Mouse (Mus musculus): ENCODE measurements around the gene Nol6. TPM values are rescaled to one million over a fixed set of nuclear protein-coding genes. Genes with fewer than 3 reads are reported as not detected.

Nol6 gene
- polyA plus RNA-seq, 1 experiment from 2014 or later: 4.7 TPM

DNA sequence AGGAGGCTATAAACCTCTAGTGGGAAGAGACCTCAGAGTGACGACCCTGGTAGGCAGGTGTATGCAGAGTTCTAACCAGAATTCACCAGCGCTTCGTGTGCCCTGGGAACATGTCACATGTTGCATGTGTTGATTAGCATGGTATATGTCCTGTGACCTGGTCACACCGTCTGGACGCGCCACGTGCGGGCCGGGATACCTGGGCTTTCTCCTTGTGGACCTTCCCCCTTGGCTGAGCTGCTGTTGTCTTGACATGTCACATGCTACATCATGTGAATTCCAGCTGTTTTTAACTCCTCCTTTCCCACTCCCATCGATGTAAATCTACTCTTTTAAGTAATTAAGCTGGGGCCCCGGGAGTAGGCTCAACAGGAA lies 25.7 kb downstream of the Nol6 start:
- peaks cover 20% of the 10 kb centered on the region for H3K27me3 ChIP-seq (ENCODE audit: insufficient read depth, low read length)
- H3K36me3 ChIP-seq (replicated peaks; ENCODE audit: insufficient read depth, low read length): no peaks in the 10 kb centered on the region
- TF ChIP-seq EP300 (IDR thresholded peaks at IDR 0.05; ENCODE audit: low read depth) (no peak), CTCF (IDR thresholded peaks at IDR 0.05; ENCODE audit: low read depth) (no peak)
- ATAC-seq: peak; percentile 4; the same call in 1 of the 2 replicates
- H3K4me1 ChIP-seq (ENCODE audit: insufficient read depth): peaks cover 32% of the 10 kb centered on the region
- H3K27ac ChIP-seq (ENCODE audit: low read depth): no peak overlapping the region
- no peaks in the 10 kb centered on the region for H3K9me3 ChIP-seq (ENCODE audit: low read length)
- no peak for DNase-seq
- peak overlapping the region; percentile 48 for H3K4me3 ChIP-seq (ENCODE audit: low read depth, low read length)
- 17% methylated on average over 11 of the region's 11 CpGs for WGBS (ENCODE audit: insufficient replicate concordance)
- H3K9ac ChIP-seq (replicated peaks): no peak overlapping the region
- H3K4me2 ChIP-seq (ENCODE audit: low read depth, low read length): peak overlapping the region; percentile 86

DNA sequence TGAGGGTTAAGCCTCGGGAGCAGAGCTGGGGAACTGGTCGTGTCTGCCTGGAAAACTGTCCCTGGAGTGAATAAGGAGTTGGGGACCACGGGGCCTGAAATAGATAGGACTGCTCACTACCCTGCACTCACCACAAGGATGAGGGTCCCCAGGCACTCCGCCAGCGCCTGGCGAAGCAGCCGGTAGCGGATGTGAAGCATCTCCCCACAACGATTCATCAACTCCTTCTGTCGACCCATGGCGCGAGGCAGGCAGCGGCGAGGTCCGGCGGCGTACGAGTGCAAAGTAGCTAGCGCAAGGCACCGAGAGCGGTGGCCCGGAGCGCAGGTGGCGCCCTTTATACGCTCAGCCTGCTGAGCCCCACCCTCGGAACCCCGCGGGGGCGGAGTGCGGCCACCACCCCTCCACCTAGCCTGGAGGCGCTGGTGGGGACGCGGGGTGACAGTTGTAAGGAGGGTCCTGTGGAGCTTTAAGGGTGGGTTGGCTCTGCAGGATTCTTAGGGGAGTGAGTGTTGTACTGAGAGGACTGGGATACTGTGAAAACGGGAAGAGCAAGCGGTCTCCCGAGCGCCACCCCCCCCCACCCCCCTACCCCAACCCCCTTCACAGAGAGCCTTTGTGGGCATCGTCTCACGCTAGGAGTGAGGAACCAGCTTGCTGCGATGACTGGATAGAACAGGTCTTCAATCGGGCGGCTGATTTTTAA lies 26.2 kb downstream of the Nol6 start, which contains the start of gene Aqp3:
Gene Aqp3, minus strand, starts transcription at position 313 of the 706 bp plus-strand sequence.
- Histone ChIP-seq H3K27ac (ENCODE audit: low read depth) (0 out of 2 replicates have a peak within 1 kb of the TSS, but pooled peaks have one; percentile 1), H3K27me3 (ENCODE audit: insufficient read depth, low read length) (peaks cover 20% of the 10 kb centered on the region), H3K4me2 (ENCODE audit: low read depth, low read length) (peak within 1 kb of the TSS; percentile 86), H3K36me3 (replicated peaks; ENCODE audit: insufficient read depth, low read length) (no peaks in the 10 kb centered on the region), H3K4me1 (ENCODE audit: insufficient read depth) (peaks cover 32% of the 10 kb centered on the region), H3K9ac (replicated peaks) (peak within 1 kb of the TSS; percentile 59), H3K9me3 (ENCODE audit: low read length) (no peaks in the 10 kb centered on the region), H3K4me3 (ENCODE audit: low read depth, low read length) (peak within 1 kb of the TSS; percentile 48)
- peak; percentile 39 for TF ChIP-seq CTCF (IDR thresholded peaks at IDR 0.05; ENCODE audit: low read depth)
- no peak for TF ChIP-seq EP300 (IDR thresholded peaks at IDR 0.05; ENCODE audit: low read depth)
- under 1% methylated on average over 42 of the region's 42 CpGs for WGBS (ENCODE audit: insufficient replicate concordance)
- DNase-seq: peak; percentile 76
- ATAC-seq: peak; percentile 64

DNA sequence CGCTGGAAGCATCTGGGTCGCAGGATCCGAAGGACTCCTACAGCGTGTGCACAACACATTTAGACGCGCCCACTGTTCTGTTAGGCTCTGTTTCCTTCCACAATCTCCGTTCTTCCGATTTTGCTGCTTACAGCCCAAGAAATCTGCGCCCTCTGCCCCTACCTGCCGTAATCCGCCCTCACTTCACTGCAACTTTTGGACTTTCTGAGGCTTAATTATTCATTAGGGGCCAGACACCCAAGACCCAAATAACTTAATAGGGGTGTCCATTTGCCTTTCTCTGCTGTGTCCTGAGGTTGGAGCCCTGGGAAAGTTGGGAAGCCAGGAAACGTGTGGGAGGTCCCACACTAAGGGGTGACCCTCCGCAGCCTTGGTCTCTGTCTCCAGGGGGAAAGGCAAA lies 26.9 kb downstream of the Nol6 start:
- Histone ChIP-seq H3K27ac (ENCODE audit: low read depth) (no peak overlapping the region), H3K9me3 (ENCODE audit: low read length) (no peaks in the 10 kb centered on the region), H3K27me3 (ENCODE audit: insufficient read depth, low read length) (peaks cover 20% of the 10 kb centered on the region), H3K4me1 (ENCODE audit: insufficient read depth) (peaks cover 32% of the 10 kb centered on the region), H3K36me3 (replicated peaks; ENCODE audit: insufficient read depth, low read length) (no peaks in the 10 kb centered on the region), H3K4me2 (ENCODE audit: low read depth, low read length) (peak overlapping the region; percentile 86), H3K9ac (replicated peaks) (peak overlapping the region; percentile 59; the same call in 1 of the 2 replicates), H3K4me3 (ENCODE audit: low read depth, low read length) (peak overlapping the region; percentile 48)
- TF ChIP-seq EP300 (IDR thresholded peaks at IDR 0.05; ENCODE audit: low read depth) (no peak), CTCF (IDR thresholded peaks at IDR 0.05; ENCODE audit: low read depth) (no peak)
- ATAC-seq (no peak), DNase-seq (no peak)
- WGBS (ENCODE audit: insufficient replicate concordance): 32% methylated on average over 13 of the region's 13 CpGs

GRCm38 (mm10) chr4:41096794-41097193 lies 27.5 kb downstream of the Nol6 start:
- Histone ChIP-seq H3K36me3 (replicated peaks; ENCODE audit: insufficient read depth, low read length) (no peaks in the 10 kb centered on the region), H3K4me1 (ENCODE audit: insufficient read depth) (peaks cover 32% of the 10 kb centered on the region), H3K9ac (replicated peaks) (peak overlapping the region; percentile 3), H3K27ac (ENCODE audit: low read depth) (no peak overlapping the region), H3K9me3 (ENCODE audit: low read length) (no peaks in the 10 kb centered on the region), H3K27me3 (ENCODE audit: insufficient read depth, low read length) (peaks cover 20% of the 10 kb centered on the region), H3K4me3 (ENCODE audit: low read depth, low read length) (peak overlapping the region; percentile 48), H3K4me2 (ENCODE audit: low read depth, low read length) (peak overlapping the region; percentile 86)
- ATAC-seq (peak; percentile 37), DNase-seq (no peak)
- TF ChIP-seq EP300 (IDR thresholded peaks at IDR 0.05; ENCODE audit: low read depth) (peak; percentile 52; the same call in 1 of the 2 replicates), CTCF (IDR thresholded peaks at IDR 0.05; ENCODE audit: low read depth) (no peak)
- 49% methylated on average over 5 of the region's 5 CpGs for WGBS (ENCODE audit: insufficient replicate concordance)

- TF ChIP-seq EP300 (IDR thresholded peaks at IDR 0.05; ENCODE audit: low read depth): peak; percentile 4; the same call in 1 of the 2 replicates
- TF ChIP-seq CTCF (IDR thresholded peaks at IDR 0.05; ENCODE audit: low read depth): no peak
- peak overlapping the region; percentile 48; the same call in 1 of the 2 replicates for H3K27ac ChIP-seq (ENCODE audit: low read depth)
- H3K4me3 ChIP-seq (ENCODE audit: low read depth, low read length): no peak overlapping the region
- ATAC-seq: peak; percentile 85
- 58% methylated on average over 8 of the region's 8 CpGs for WGBS (ENCODE audit: insufficient replicate concordance)
- peak overlapping the region; percentile 3; the same call in 1 of the 2 replicates for H3K9ac ChIP-seq (replicated peaks)
- DNase-seq: peak; percentile 72
- peaks cover 32% of the 10 kb centered on the region for H3K4me1 ChIP-seq (ENCODE audit: insufficient read depth)
- no peaks in the 10 kb centered on the region for H3K36me3 ChIP-seq (replicated peaks; ENCODE audit: insufficient read depth, low read length)
- H3K27me3 ChIP-seq (ENCODE audit: insufficient read depth, low read length): peaks cover 20% of the 10 kb centered on the region
- H3K4me2 ChIP-seq (ENCODE audit: low read depth, low read length): peak overlapping the region; percentile 86
- no peaks in the 10 kb centered on the region for H3K9me3 ChIP-seq (ENCODE audit: low read length)
These were observed 28.1 kb downstream of the Nol6 start for GRCm38 (mm10) chr4:41096169-41096568.

- ATAC-seq (no peak), DNase-seq (no peak)
- H3K27ac ChIP-seq (ENCODE audit: low read depth): no peak overlapping the region
- no peak overlapping the region for H3K4me3 ChIP-seq (ENCODE audit: low read depth, low read length)
- peaks cover 20% of the 10 kb centered on the region for H3K27me3 ChIP-seq (ENCODE audit: insufficient read depth, low read length)
- H3K9ac ChIP-seq (replicated peaks): no peak overlapping the region
- H3K36me3 ChIP-seq (replicated peaks; ENCODE audit: insufficient read depth, low read length): no peaks in the 10 kb centered on the region
- TF ChIP-seq CTCF (IDR thresholded peaks at IDR 0.05; ENCODE audit: low read depth) (no peak), EP300 (IDR thresholded peaks at IDR 0.05; ENCODE audit: low read depth) (no peak)
- no peak overlapping the region for H3K4me2 ChIP-seq (ENCODE audit: low read depth, low read length)
- H3K4me1 ChIP-seq (ENCODE audit: insufficient read depth): peaks cover 42% of the 10 kb centered on the region
- 69% methylated on average over 9 of the region's 9 CpGs for WGBS (ENCODE audit: insufficient replicate concordance)
- H3K9me3 ChIP-seq (ENCODE audit: low read length): no peaks in the 10 kb centered on the region
These were observed 29.9 kb downstream of the Nol6 start for GRCm38 (mm10) chr4:41094361-41094760.

Measured in liver, postnatal 0 days (tissue).